Mouse (Mus musculus): ENCODE results near the gene Hnf1b. TPM values are rescaled to one million over a fixed set of nuclear protein-coding genes. Genes with fewer than 3 reads are reported as not detected.

Hnf1b gene
- polyA plus RNA-seq, 1 experiment from 2014 or later: 5.0 TPM

GRCm38 (mm10) chr11:83819806-83820483 lies 29.9 kb upstream of the Hnf1b start:
- DNase-seq (ENCODE audit: low spot score) (no peak), ATAC-seq (replicated peaks; ENCODE audit: low FRiP score) (no peak)
- H3K4me2 ChIP-seq: peak overlapping the region; percentile 10
- no peak overlapping the region for H3K9ac ChIP-seq (ENCODE audit: low read depth, low read length)
- no peaks in the 10 kb centered on the region for H3K9me3 ChIP-seq (ENCODE audit: control insufficient read depth, low read length)
- H3K27ac ChIP-seq (ENCODE audit: low read depth, low read length): no peak overlapping the region
- H3K4me1 ChIP-seq (replicated peaks; ENCODE audit: control insufficient read depth, insufficient read depth, low read length): no peaks in the 10 kb centered on the region
- WGBS: 58% methylated on average over 10 of the region's 10 CpGs
- H3K27me3 ChIP-seq (replicated peaks; ENCODE audit: control insufficient read depth, insufficient read depth, low read length): no peaks in the 10 kb centered on the region
- no peaks in the 10 kb centered on the region for H3K36me3 ChIP-seq (ENCODE audit: control insufficient read depth, insufficient read depth, low read length)
- H3K4me3 ChIP-seq (ENCODE audit: low read depth, low read length): no peak overlapping the region

GRCm38 (mm10) chr11:83826142-83826541 lies 23.7 kb upstream of the Hnf1b start:
- H3K9ac ChIP-seq (ENCODE audit: low read depth, low read length): no peak overlapping the region
- no peak for DNase-seq (ENCODE audit: low spot score)
- 89% methylated on average over 3 of the region's 3 CpGs for WGBS
- no peaks in the 10 kb centered on the region for H3K36me3 ChIP-seq (ENCODE audit: control insufficient read depth, insufficient read depth, low read length)
- H3K27me3 ChIP-seq (replicated peaks; ENCODE audit: control insufficient read depth, insufficient read depth, low read length): no peaks in the 10 kb centered on the region
- H3K9me3 ChIP-seq (ENCODE audit: control insufficient read depth, low read length): no peaks in the 10 kb centered on the region
- H3K4me2 ChIP-seq: no peak overlapping the region
- H3K4me3 ChIP-seq (ENCODE audit: low read depth, low read length): no peak overlapping the region
- H3K4me1 ChIP-seq (replicated peaks; ENCODE audit: control insufficient read depth, insufficient read depth, low read length): no peaks in the 10 kb centered on the region
- H3K27ac ChIP-seq (ENCODE audit: low read depth, low read length): no peak overlapping the region
- no peak for ATAC-seq (replicated peaks; ENCODE audit: low FRiP score)

- Histone ChIP-seq H3K9ac (ENCODE audit: low read depth, low read length) (no peak overlapping the region), H3K4me2 (no peak overlapping the region), H3K4me3 (ENCODE audit: low read depth, low read length) (no peak overlapping the region), H3K9me3 (ENCODE audit: control insufficient read depth, low read length) (no peaks in the 10 kb centered on the region), H3K4me1 (replicated peaks; ENCODE audit: control insufficient read depth, insufficient read depth, low read length) (no peaks in the 10 kb centered on the region), H3K36me3 (ENCODE audit: control insufficient read depth, insufficient read depth, low read length) (no peaks in the 10 kb centered on the region), H3K27me3 (replicated peaks; ENCODE audit: control insufficient read depth, insufficient read depth, low read length) (no peaks in the 10 kb centered on the region), H3K27ac (ENCODE audit: low read depth, low read length) (no peak overlapping the region)
- WGBS: 76% methylated on average over 8 of the region's 8 CpGs
- DNase-seq (ENCODE audit: low spot score) (no peak), ATAC-seq (replicated peaks; ENCODE audit: low FRiP score) (no peak)
Measured at GRCm38 (mm10) chr11:83828553-83829142, 21.2 kb upstream of the Hnf1b start.

GRCm38 (mm10) chr11:83832389-83832788 lies 17.5 kb upstream of the Hnf1b start:
- Histone ChIP-seq H3K4me3 (ENCODE audit: low read depth, low read length) (no peak overlapping the region), H3K4me1 (replicated peaks; ENCODE audit: control insufficient read depth, insufficient read depth, low read length) (no peaks in the 10 kb centered on the region; the same call in 1 of the 2 replicates), H3K27ac (ENCODE audit: low read depth, low read length) (no peak overlapping the region), H3K9me3 (ENCODE audit: control insufficient read depth, low read length) (no peaks in the 10 kb centered on the region), H3K4me2 (no peak overlapping the region), H3K9ac (ENCODE audit: low read depth, low read length) (no peak overlapping the region), H3K27me3 (replicated peaks; ENCODE audit: control insufficient read depth, insufficient read depth, low read length) (no peaks in the 10 kb centered on the region), H3K36me3 (ENCODE audit: control insufficient read depth, insufficient read depth, low read length) (no peaks in the 10 kb centered on the region)
- WGBS: 34% methylated on average over 8 of the region's 8 CpGs
- ATAC-seq (replicated peaks; ENCODE audit: low FRiP score) (no peak), DNase-seq (ENCODE audit: low spot score) (no peak)

GRCm38 (mm10) chr11:83833517-83833916 lies 16.3 kb upstream of the Hnf1b start:
- Histone ChIP-seq H3K4me3 (ENCODE audit: low read depth, low read length) (no peak overlapping the region), H3K4me2 (no peak overlapping the region), H3K27me3 (replicated peaks; ENCODE audit: control insufficient read depth, insufficient read depth, low read length) (no peaks in the 10 kb centered on the region), H3K9me3 (ENCODE audit: control insufficient read depth, low read length) (no peaks in the 10 kb centered on the region), H3K9ac (ENCODE audit: low read depth, low read length) (no peak overlapping the region), H3K27ac (ENCODE audit: low read depth, low read length) (no peak overlapping the region), H3K36me3 (ENCODE audit: control insufficient read depth, insufficient read depth, low read length) (no peaks in the 10 kb centered on the region), H3K4me1 (replicated peaks; ENCODE audit: control insufficient read depth, insufficient read depth, low read length) (no peaks in the 10 kb centered on the region; the same call in 1 of the 2 replicates)
- WGBS: 80% methylated on average over 6 of the region's 6 CpGs
- DNase-seq (ENCODE audit: low spot score) (no peak), ATAC-seq (replicated peaks; ENCODE audit: low FRiP score) (no peak)

- H3K9me3 ChIP-seq (ENCODE audit: control insufficient read depth, low read length): no peaks in the 10 kb centered on the region
- no peaks in the 10 kb centered on the region for H3K36me3 ChIP-seq (ENCODE audit: control insufficient read depth, insufficient read depth, low read length)
- H3K4me2 ChIP-seq: no peak overlapping the region
- ATAC-seq (replicated peaks; ENCODE audit: low FRiP score) (no peak), DNase-seq (ENCODE audit: low spot score) (no peak)
- no peaks in the 10 kb centered on the region for H3K27me3 ChIP-seq (replicated peaks; ENCODE audit: control insufficient read depth, insufficient read depth, low read length)
- WGBS: 60% methylated on average over 14 of the region's 14 CpGs
- H3K4me3 ChIP-seq (ENCODE audit: low read depth, low read length): no peak overlapping the region
- H3K4me1 ChIP-seq (replicated peaks; ENCODE audit: control insufficient read depth, insufficient read depth, low read length): no peaks in the 10 kb centered on the region; the same call in 1 of the 2 replicates
- H3K9ac ChIP-seq (ENCODE audit: low read depth, low read length): no peak overlapping the region
- no peak overlapping the region for H3K27ac ChIP-seq (ENCODE audit: low read depth, low read length)
Measured at GRCm38 (mm10) chr11:83833959-83834496, 15.8 kb upstream of the Hnf1b start.

- H3K4me3 ChIP-seq (ENCODE audit: low read depth, low read length): no peak overlapping the region
- WGBS: 68% methylated on average over 6 of the region's 6 CpGs
- no peaks in the 10 kb centered on the region for H3K36me3 ChIP-seq (ENCODE audit: control insufficient read depth, insufficient read depth, low read length)
- no peak for ATAC-seq (replicated peaks; ENCODE audit: low FRiP score)
- no peak overlapping the region for H3K27ac ChIP-seq (ENCODE audit: low read depth, low read length)
- H3K9ac ChIP-seq (ENCODE audit: low read depth, low read length): no peak overlapping the region
- no peak overlapping the region for H3K4me2 ChIP-seq
- no peaks in the 10 kb centered on the region; the same call in 1 of the 2 replicates for H3K4me1 ChIP-seq (replicated peaks; ENCODE audit: control insufficient read depth, insufficient read depth, low read length)
- DNase-seq (ENCODE audit: low spot score): no peak
- H3K9me3 ChIP-seq (ENCODE audit: control insufficient read depth, low read length): no peaks in the 10 kb centered on the region
- 0 out of 2 replicates have a peak, but pooled peaks cover 3% of the 10 kb centered on the region for H3K27me3 ChIP-seq (replicated peaks; ENCODE audit: control insufficient read depth, insufficient read depth, low read length)
Measured at GRCm38 (mm10) chr11:83839451-83839850, 10.4 kb upstream of the Hnf1b start.

- Histone ChIP-seq H3K9me3 (ENCODE audit: control insufficient read depth, low read length) (no peaks in the 10 kb centered on the region), H3K27me3 (replicated peaks; ENCODE audit: control insufficient read depth, insufficient read depth, low read length) (peaks cover 5% of the 10 kb centered on the region; the same call in 1 of the 2 replicates), H3K27ac (ENCODE audit: low read depth, low read length) (no peak overlapping the region), H3K4me3 (ENCODE audit: low read depth, low read length) (no peak overlapping the region), H3K4me1 (replicated peaks; ENCODE audit: control insufficient read depth, insufficient read depth, low read length) (no peaks in the 10 kb centered on the region), H3K4me2 (no peak overlapping the region), H3K9ac (ENCODE audit: low read depth, low read length) (no peak overlapping the region), H3K36me3 (ENCODE audit: control insufficient read depth, insufficient read depth, low read length) (no peaks in the 10 kb centered on the region)
- no peak for ATAC-seq (replicated peaks; ENCODE audit: low FRiP score)
- WGBS: 79% methylated on average over 6 of the region's 6 CpGs
- no peak for DNase-seq (ENCODE audit: low spot score)
Measured at GRCm38 (mm10) chr11:83843534-83843933, 6.3 kb upstream of the Hnf1b start.
